Mouse (Mus musculus): ENCODE results near the gene Fam172a.

Gene Fam172a

GRCm38 (mm10) chr13:78099746-78100530 lies 398.1 kb downstream of the Fam172a start:
- no peak for DNase-seq (ENCODE audit: low spot score)

- no peak for DNase-seq (ENCODE audit: low spot score)
Observed at GRCm38 (mm10) chr13:78100664-78101063, 398.8 kb downstream of the Fam172a start.

DNA sequence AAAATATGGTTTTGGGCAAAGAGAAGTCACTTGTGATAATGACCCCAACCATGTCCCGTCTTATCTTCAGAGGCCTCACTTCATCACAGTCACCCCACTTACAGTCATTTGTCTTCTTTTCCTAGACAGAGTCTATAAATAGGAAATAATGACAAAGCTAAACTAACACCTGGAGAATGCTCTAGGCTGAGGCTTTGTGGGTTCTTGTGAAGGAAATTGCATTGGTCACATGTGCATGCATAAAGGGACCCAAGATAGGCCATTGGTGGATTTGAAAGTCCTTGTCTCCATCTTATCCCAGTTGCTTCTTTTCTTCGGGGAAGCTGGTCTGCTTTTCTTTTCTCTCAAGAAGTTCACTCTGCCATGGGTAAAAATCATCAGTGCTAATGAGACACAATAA lies 400.5 kb downstream of the Fam172a start:
- DNase-seq (ENCODE audit: low spot score) = no peak

DNA sequence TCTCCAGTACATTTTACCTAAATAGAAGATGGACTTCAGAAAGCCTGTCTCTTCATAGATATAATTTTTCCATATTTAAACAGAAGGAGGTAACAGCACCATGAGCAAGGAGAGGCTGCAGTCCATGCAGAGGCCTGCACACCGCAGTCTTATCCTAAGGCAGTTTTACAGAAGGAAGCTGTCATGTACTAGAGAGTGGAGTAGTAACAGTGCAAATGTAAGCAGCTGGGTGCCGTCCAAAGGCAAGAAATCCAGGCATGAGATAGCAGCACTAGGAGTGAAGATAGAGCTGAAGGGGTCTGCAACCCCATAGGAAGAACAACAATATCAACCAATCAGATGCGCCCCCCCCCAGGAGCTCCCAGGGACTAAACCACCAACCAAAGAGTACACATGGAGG lies 403.0 kb downstream of the Fam172a start:
- no peak for DNase-seq (ENCODE audit: low spot score)

- no peak for DNase-seq (ENCODE audit: low spot score)
Observed at GRCm38 (mm10) chr13:78110648-78111047, 408.8 kb downstream of the Fam172a start.

DNA sequence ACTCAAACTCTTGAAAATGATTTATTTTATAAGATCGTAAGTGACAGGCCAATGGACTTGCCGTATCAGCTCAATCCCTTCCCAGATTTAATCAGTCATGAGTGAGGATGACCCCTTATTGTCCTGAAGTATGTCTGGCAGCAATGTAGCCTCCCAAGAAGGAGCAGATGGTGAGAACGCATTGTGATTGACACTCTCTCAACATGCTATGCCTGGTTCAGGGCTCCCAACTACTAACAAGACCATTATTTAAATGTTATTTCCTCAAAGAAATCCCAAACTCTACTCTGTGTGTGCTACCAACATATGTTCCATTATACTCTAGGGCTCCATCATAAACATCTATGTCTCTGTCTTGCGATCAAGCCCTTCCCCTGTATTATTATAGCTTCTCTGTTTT lies 412.1 kb downstream of the Fam172a start:
- no peak for DNase-seq (ENCODE audit: low spot score)

DNA sequence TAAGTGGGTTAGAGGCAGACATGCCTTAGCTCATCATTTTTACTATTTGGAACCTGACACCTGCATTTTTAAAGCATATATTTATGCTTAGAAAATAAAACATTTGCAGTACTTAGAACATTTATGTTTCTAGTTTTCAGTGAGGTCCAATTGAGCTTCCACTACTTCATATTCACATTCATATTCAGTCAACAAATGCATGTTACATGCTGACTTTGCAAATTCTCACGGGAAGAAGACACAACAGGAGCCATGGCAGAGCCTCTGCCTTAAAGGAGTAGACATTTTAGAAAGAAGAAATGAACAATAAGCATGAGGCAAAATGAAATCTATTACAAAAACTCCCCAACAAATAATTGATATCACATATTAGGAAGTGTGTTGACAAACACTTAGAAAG lies 416.9 kb downstream of the Fam172a start:
- no peak for DNase-seq (ENCODE audit: low spot score)

- no peak for DNase-seq (ENCODE audit: low spot score)
Observed at GRCm38 (mm10) chr13:78121991-78122390, 420.2 kb downstream of the Fam172a start.

DNA sequence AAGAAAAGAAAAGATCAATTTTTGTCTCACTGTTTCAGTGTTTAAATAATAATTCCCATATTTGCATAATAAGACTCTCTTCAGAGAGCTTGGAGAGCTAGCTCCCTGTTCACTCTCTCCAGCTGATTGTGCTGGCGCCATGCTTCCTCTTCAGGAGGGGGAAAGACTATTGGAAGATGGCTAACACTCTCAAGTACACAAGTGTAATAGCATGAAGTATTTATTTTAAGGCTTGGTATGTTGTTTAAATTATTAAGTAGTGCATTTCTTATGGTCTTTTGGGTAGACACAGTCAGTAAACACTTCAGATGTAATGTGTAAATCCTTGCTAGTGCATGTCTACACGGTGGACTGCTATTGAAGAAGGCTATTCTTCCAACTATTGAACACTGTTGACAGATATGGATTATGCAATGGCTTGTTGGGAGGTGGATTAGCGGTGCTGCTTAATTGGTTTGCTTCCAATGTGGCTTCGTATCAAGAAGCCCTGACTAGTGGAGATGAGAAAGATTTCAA lies 422.1 kb downstream of the Fam172a start:
- no peak for DNase-seq (ENCODE audit: low spot score)

DNA sequence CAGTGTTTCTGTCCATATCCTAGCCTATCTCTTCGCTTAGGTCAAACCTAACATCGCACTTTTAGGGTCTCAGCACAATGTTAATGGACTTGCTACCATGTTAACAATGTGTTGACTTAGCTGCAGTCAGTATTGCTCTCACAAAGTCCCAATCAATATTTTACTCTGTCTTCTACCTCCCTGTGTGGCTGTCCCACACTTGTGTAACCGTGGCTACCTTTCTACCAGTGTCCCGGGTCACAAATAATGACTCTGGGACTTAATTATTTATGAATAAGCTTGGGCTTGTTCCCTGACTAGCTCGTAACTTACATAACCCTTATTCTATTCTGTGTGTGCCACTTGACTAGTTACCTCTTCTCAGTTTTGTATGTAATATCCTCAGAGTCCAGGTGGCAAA lies 455.6 kb downstream of the Fam172a start:
- no peak for DNase-seq (ENCODE audit: low spot score)

DNA sequence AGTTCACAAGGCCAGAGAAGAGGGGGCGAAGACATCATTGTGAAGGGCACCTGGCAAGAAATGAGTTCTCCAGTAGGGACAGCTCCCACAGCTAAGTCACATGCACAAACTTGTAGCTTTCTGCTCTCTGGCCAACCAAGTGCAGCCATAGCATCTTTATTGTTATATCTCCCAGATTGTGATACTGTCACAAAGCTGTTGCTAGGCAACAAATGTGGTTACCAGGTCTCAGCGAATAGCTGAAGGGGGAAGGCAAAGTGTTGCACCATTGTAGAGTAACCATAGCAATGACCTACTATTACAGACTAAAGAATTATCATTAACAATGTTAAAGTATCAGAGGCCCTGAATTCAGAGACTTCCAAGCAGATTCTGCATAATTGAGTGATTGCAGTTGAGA lies 460.3 kb downstream of the Fam172a start:
- no peak for DNase-seq (ENCODE audit: low spot score)

- peak; percentile 57 for DNase-seq (ENCODE audit: low spot score)
Observed at GRCm38 (mm10) chr13:78163087-78163958, 461.5 kb downstream of the Fam172a start.

DNA sequence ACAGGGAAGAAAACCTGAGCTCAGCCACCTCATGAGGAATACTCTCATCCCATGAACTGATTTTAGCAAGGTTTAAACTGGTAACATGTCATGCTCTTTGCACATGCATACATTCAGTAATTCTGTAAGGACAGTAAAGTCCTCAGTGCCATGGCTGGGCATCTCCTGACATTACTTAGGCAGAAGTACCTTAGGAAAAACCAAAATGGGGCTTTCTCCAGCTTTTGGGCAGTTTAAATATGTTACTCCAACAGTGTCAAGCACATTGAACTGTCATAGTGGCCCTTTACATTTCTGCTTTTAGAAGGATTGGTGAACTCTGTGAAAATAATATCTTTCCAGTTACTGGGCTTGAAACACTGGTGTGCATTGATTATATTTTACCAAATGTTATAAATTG lies 463.1 kb downstream of the Fam172a start:
- DNase-seq (ENCODE audit: low spot score) = no peak

DNA sequence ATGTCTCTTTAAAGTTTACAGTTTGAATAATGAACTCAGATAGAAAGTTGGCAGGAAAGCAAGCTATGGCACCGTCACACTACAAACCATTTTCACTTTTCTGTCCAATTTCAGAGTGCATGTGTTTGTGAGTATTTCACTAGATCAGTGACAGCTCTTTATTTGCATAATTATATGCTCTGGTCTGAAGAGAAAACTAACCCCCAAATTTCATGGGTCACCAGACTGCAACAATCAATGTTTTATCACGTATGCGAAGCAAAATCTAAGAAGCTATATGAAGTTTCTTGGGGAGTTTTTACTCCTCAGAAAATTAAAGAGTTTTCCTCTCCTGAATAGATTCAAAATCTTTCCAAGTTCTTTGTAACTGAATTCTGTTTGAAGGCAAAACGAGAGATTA lies 466.3 kb downstream of the Fam172a start:
- DNase-seq (ENCODE audit: low spot score) = no peak

DNA sequence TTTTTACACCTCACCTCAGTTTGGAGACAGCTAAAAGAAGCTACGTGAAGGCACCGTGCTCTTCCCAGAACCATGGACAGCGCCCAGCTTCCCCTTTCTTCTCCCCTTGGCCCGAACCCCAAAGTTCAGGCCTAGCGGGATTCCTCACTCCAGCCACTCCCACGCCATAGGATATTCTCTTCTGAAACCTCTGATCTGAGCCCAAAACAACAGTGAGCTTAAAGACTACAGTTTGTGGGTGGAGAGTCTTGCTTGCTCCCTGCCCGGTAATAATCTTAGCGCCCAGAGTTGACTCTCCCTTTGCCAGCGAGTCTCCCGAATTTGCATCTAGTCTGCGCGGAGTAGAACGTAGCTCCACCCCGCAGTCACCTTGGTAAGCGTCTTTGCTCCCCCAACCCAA lies 469.5 kb downstream of the Fam172a start:
- no peak for DNase-seq (ENCODE audit: low spot score)

GRCm38 (mm10) chr13:78171984-78172636 lies 470.3 kb downstream of the Fam172a start:
- DNase-seq (ENCODE audit: low spot score) = no peak

- DNase-seq (ENCODE audit: low spot score) = no peak
Observed at GRCm38 (mm10) chr13:78172861-78173260, 471.0 kb downstream of the Fam172a start.

- DNase-seq (ENCODE audit: low spot score) = no peak
Observed at GRCm38 (mm10) chr13:78174191-78174590, 472.4 kb downstream of the Fam172a start.

DNA sequence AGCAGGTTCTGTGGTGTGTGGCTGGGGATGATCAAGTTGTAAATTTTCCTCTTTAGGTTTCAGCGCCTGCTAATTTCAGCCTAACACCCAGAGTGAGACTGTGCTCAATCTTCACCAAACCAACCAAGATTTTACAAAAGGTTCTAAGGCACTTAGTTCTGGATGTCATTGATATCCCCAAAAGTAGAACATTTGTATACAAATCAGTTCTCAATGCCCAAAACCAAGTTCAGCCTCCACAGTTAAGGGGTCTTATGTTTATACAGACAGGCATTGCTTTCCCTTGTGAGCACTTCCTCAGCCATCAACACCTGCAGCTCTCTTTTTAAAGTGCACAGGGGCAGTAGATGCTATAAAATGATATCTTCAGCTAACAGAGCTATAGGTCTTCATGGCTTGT lies 473.1 kb downstream of the Fam172a start:
- DNase-seq (ENCODE audit: low spot score) = no peak

- DNase-seq (ENCODE audit: low spot score) = no peak
Observed at GRCm38 (mm10) chr13:78175821-78176380, 474.1 kb downstream of the Fam172a start.

DNA sequence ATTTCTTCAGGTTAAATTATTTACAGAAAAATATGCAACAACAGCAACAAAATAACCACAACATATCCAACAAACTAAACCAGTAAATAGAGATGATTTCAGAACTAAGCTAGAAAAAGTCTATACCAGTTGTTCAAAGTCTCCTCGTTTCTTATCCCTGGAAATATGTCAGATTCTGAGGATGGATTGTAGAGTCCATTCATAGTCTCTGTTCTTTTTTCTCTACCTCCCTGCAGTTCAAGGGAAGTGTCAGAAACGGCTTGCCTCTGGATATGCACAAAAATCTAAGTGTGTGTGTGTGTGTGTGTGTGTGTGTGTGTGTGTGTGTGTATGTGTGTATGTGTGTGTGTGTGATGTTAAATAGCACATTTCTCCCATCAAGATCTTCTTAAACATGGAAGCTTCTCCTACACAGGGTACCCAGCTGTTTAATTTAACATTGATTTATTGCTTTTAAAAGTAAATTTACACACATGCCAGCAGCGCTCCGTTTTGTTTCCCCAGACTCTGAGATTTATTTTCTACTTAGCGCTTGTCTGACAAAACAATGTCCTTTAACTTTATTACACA lies 475.6 kb downstream of the Fam172a start:
- no peak for DNase-seq (ENCODE audit: low spot score)

DNA sequence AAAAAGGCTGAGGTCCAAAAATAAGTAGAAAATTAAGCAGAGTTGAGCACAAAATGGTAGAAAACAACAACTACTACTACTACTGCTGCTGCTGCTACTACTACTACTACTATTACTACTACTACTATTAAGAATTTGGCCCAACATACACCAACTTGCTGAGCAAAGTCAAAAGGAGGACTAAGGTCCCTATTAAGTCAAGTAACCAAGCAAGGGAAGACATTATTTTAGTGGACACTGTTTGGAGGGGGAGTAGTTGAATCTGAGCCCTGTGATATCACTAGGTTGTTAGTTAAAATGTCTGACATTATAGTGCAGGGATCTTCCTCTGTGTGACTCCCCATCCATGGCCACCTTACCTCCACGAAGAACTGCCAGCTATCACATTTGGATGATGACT lies 476.2 kb downstream of the Fam172a start:
- DNase-seq (ENCODE audit: low spot score) = no peak

Data from ovary, adult 18-20 months (tissue).